Mouse (Mus musculus) left cerebral cortex, adult 8-10 months (tissue): ENCODE measurements around the gene Polh. TPM values are rescaled to one million over a fixed set of nuclear protein-coding genes. Genes with fewer than 3 reads are reported as not detected.

Source experiments
- DNase-seq, 2 experiments: peaks; one replicate each; pipeline ENCODE4 v3.0.0; 2022; ENCODE audit warnings: low spot score in 2 of 2
- total RNA-seq, 4 experiments: library from RNA; stranded (reverse); gene quantifications; 2 replicates each; pipeline ENCODE4 v1.2.4; 2022

Gene Polh
- total RNA-seq = 1 to 10 TPM; 5.3 to 7.8 (median 6.8) TPM

- peak; percentile 77 to 90 for DNase-seq
Observed at GRCm38 (mm10) chr17:46202421-46203071, at the start of gene Polh, which contains the start of gene Xpo5. Polh (minus strand) TSS chr17:46202645. Xpo5 (plus strand) TSS chr17:46202782.

GRCm38 (mm10) chr17:46251174-46251573, 48.7 kb upstream of the Polh start:
- DNase-seq = no peak

GRCm38 (mm10) chr17:46248189-46248522, 45.7 kb upstream of the Polh start:
- DNase-seq = no peak

- DNase-seq = peak; percentile 92 to 94
Observed at GRCm38 (mm10) chr17:46247512-46248188, 45.2 kb upstream of the Polh start, which contains the start of the genes Polr1c and Yipf3. Polr1c (minus strand) TSS chr17:46248054. Yipf3 (plus strand) TSS chr17:46248080.

- DNase-seq = no peak
Observed at GRCm38 (mm10) chr17:46244579-46244978, 42.1 kb upstream of the Polh start.

GRCm38 (mm10) chr17:46243624-46244023, 41.2 kb upstream of the Polh start:
- no peak for DNase-seq

- no peak for DNase-seq
Observed at GRCm38 (mm10) chr17:46242993-46243392, 40.5 kb upstream of the Polh start.

GRCm38 (mm10) chr17:46242274-46242673, 39.8 kb upstream of the Polh start:
- no peak for DNase-seq

- DNase-seq = no peak
Observed at GRCm38 (mm10) chr17:46241471-46241870, 39.0 kb upstream of the Polh start.

- no peak for DNase-seq
Observed at GRCm38 (mm10) chr17:46239516-46240114, 37.2 kb upstream of the Polh start.

- DNase-seq = no peak
Observed at GRCm38 (mm10) chr17:46237480-46237879, 35.0 kb upstream of the Polh start.

GRCm38 (mm10) chr17:46237079-46237478, 34.6 kb upstream of the Polh start:
- no peak for DNase-seq

GRCm38 (mm10) chr17:46236067-46236466, 33.6 kb upstream of the Polh start:
- DNase-seq = no peak

- DNase-seq = no peak
Observed at GRCm38 (mm10) chr17:46227576-46227975, 25.1 kb upstream of the Polh start.

GRCm38 (mm10) chr17:46221601-46222000, 19.2 kb upstream of the Polh start:
- DNase-seq = no peak

- DNase-seq = no peak
Observed at GRCm38 (mm10) chr17:46210550-46210949, 8.1 kb upstream of the Polh start.

GRCm38 (mm10) chr17:46206676-46207075, 4.2 kb upstream of the Polh start:
- no peak for DNase-seq

GRCm38 (mm10) chr17:46203078-46203477, 633 bp upstream of the Polh start:
- peak in 1 of 2 experiments; percentile 19 for DNase-seq

- DNase-seq = no peak
Observed at GRCm38 (mm10) chr17:46201151-46201550, 1.3 kb downstream of the Polh start.

- DNase-seq = no peak
Observed at GRCm38 (mm10) chr17:46188829-46189228, 13.6 kb downstream of the Polh start.

- DNase-seq = no peak
Observed at GRCm38 (mm10) chr17:46182273-46182672, 20.2 kb downstream of the Polh start.

- no peak for DNase-seq
Observed at GRCm38 (mm10) chr17:46170538-46170937, 31.9 kb downstream of the Polh start.

- no peak for DNase-seq
Observed at GRCm38 (mm10) chr17:46168768-46169167, 33.7 kb downstream of the Polh start.
